Mouse (Mus musculus) heart, adult 2 months (tissue): ENCODE measurements around the gene Gprin3. TPM values are rescaled to one million over a fixed set of nuclear protein-coding genes. Genes with fewer than 3 reads are reported as not detected.

Experiments
- DNase-seq, 2 experiments: peaks; one replicate each; pipeline ENCODE4 v3.0.0; 2021
- H3K27ac ChIP-seq: fragments of 200-600 bp; 2 replicates; pipeline ENCODE4 v1.8.1; 2022
- H3K27me3 ChIP-seq: fragments of 200-500 bp; 2 replicates; pipeline ENCODE4 v1.6.1; 2012; ENCODE audit warnings: mild to moderate bottlenecking, low read length, inconsistent platforms, mixed read lengths; ENCODE audit not compliant: control insufficient read depth, insufficient read depth
- H3K36me3 ChIP-seq: fragments of 200-500 bp; 2 replicates; pipeline ENCODE4 v1.6.1; 2012; ENCODE audit warnings: low read length, inconsistent platforms; ENCODE audit not compliant: control insufficient read depth, insufficient read depth
- H3K4me1 ChIP-seq: fragments of 200-500 bp; 2 replicates; pipeline ENCODE4 v1.6.1; 2011; ENCODE audit warnings: low read length; ENCODE audit not compliant: control insufficient read depth, insufficient read depth
- H3K4me3 ChIP-seq: fragments of 200-600 bp; 2 replicates; pipeline ENCODE4 v1.8.1; 2022
- H3K79me2 ChIP-seq: fragments of 200-500 bp; replicated peaks from 2 replicates; pipeline ENCODE4 v1.6.1; 2012; ENCODE audit warnings: mild to moderate bottlenecking, inconsistent platforms, low read length, moderate library complexity, mixed read lengths; ENCODE audit not compliant: control insufficient read depth, insufficient read depth
- H3K9ac ChIP-seq: fragments of 200-500 bp; 2 replicates; pipeline ENCODE4 v1.6.1; 2012; ENCODE audit warnings: low read depth, mild to moderate bottlenecking, control low read depth, inconsistent platforms, low read length, mixed read lengths
- CTCF ChIP-seq: fragments of 200-600 bp; IDR thresholded peaks from 2 replicates; pipeline ENCODE4 v1.8.1; 2022; ENCODE audit warnings: antibody characterized with exemption, mild to moderate bottlenecking, moderate library complexity
- EP300 ChIP-seq: fragments of 200-500 bp; IDR thresholded peaks from 2 replicates; pipeline ENCODE4 v1.6.1; 2011; ENCODE audit warnings: low read depth, low read length, control low read depth; ENCODE audit not compliant: insufficient read depth
- POLR2A ChIP-seq: fragments of 200-500 bp; IDR thresholded peaks from 2 replicates; pipeline ENCODE4 v1.6.1; 2011; ENCODE audit warnings: mild to moderate bottlenecking, low read depth, low read length, control low read depth; ENCODE audit not compliant: insufficient read depth
- WGBS: fragments of 180-500 bp; shearing (Covaris S2); methylation state at CpG from one replicate; pipeline ENCODE4 v1.1.7; 2018; 5-methylcytosine and 5-hydroxymethylcytosine counted together
- intact Hi-C: fragments of 180-260 bp; cut with DNase I; formaldehyde crosslinking; loops from one replicate; pipeline ENCODE4 v1.15.1; 2025
- polyA plus RNA-seq: library from polyadenylated mRNA; depleted of rRNA; stranded (reverse); fragments of >200 nt; gene quantifications from 2 replicates; pipeline ENCODE4 v1.2.3, GENCODE M21; 2012
- total RNA-seq, 2 experiments: library from RNA; stranded (reverse); gene quantifications; 2 replicates each; pipeline ENCODE4 v1.2.3; 2021

Gprin3 gene
- total and polyA plus RNA-seq, 3 experiments = 0.27 to 0.37 (median 0.34) TPM

GRCm38 (mm10) chr6:59414816-59415215 lies 11.3 kb downstream of the Gprin3 start:
- 90% methylated on average over 6 of the region's 6 CpGs for WGBS
- no peaks in the 10 kb centered on the region for H3K79me2 ChIP-seq
- H3K27ac ChIP-seq = no peak overlapping the region
- H3K9ac ChIP-seq = no peak overlapping the region
- no peaks in the 10 kb centered on the region; the same call in 1 of the 2 replicates for H3K36me3 ChIP-seq
- no peaks in the 10 kb centered on the region for H3K27me3 ChIP-seq
- intact Hi-C loops = no loop called here
- no peak overlapping the region for H3K4me3 ChIP-seq
- DNase-seq = no peak
- H3K4me1 ChIP-seq = no peaks in the 10 kb centered on the region
- no peak for TF ChIP-seq EP300
- no peak for TF ChIP-seq POLR2A
- TF ChIP-seq CTCF = no peak

- WGBS = 18% methylated on average over 13 of the region's 13 CpGs
- no peaks in the 10 kb centered on the region; the same call in 1 of the 2 replicates for H3K36me3 ChIP-seq
- DNase-seq = no peak
- H3K79me2 ChIP-seq = no peaks in the 10 kb centered on the region
- TF ChIP-seq CTCF (no peak), POLR2A (no peak), EP300 (no peak)
- no peak overlapping the region for H3K4me3 ChIP-seq
- no peak overlapping the region for H3K9ac ChIP-seq
- intact Hi-C loops = no loop called here
- no peak overlapping the region for H3K27ac ChIP-seq
- H3K4me1 ChIP-seq = no peaks in the 10 kb centered on the region
- H3K27me3 ChIP-seq = no peaks in the 10 kb centered on the region
Measured at GRCm38 (mm10) chr6:59412417-59413346, 13.4 kb downstream of the Gprin3 start.

GRCm38 (mm10) chr6:59409001-59409700 lies 16.9 kb downstream of the Gprin3 start:
- intact Hi-C loops = no loop called here
- no peak for DNase-seq
- Histone ChIP-seq H3K79me2 (no peaks in the 10 kb centered on the region), H3K4me1 (no peaks in the 10 kb centered on the region), H3K27me3 (no peaks in the 10 kb centered on the region), H3K9ac (no peak overlapping the region), H3K4me3 (no peak overlapping the region), H3K27ac (no peak overlapping the region), H3K36me3 (no peaks in the 10 kb centered on the region; the same call in 1 of the 2 replicates)
- 44% methylated on average over 3 of the region's 3 CpGs for WGBS
- TF ChIP-seq EP300 (no peak), CTCF (no peak), POLR2A (no peak)

GRCm38 (mm10) chr6:59407482-59407997 lies 18.6 kb downstream of the Gprin3 start:
- intact Hi-C loops = no loop called here
- TF ChIP-seq CTCF (no peak), EP300 (no peak), POLR2A (no peak)
- Histone ChIP-seq H3K36me3 (no peaks in the 10 kb centered on the region), H3K27me3 (no peaks in the 10 kb centered on the region), H3K79me2 (no peaks in the 10 kb centered on the region), H3K9ac (no peak overlapping the region), H3K4me1 (no peaks in the 10 kb centered on the region), H3K27ac (no peak overlapping the region), H3K4me3 (no peak overlapping the region)
- DNase-seq = no peak
- WGBS = 83% methylated on average over 4 of the region's 4 CpGs

- H3K9ac ChIP-seq = no peak overlapping the region
- no peak overlapping the region for H3K27ac ChIP-seq
- no peaks in the 10 kb centered on the region for H3K27me3 ChIP-seq
- WGBS = 78% methylated on average over 3 of the region's 3 CpGs
- H3K79me2 ChIP-seq = no peaks in the 10 kb centered on the region
- intact Hi-C loops = no loop called here
- H3K4me1 ChIP-seq = no peaks in the 10 kb centered on the region
- no peak for DNase-seq
- no peaks in the 10 kb centered on the region for H3K36me3 ChIP-seq
- H3K4me3 ChIP-seq = no peak overlapping the region
- no peak for TF ChIP-seq POLR2A
- no peak for TF ChIP-seq CTCF
- TF ChIP-seq EP300 = no peak
Measured at GRCm38 (mm10) chr6:59390208-59390607, 35.9 kb downstream of the Gprin3 start.
